Mouse (Mus musculus): ENCODE measurements around the gene Gm4791.

Gene Gm4791

GRCm38 (mm10) chr9:46998338-46998791, at the start of gene Gm4791:
Gm4791 (plus strand) TSS chr9:46998741.
- DNase-seq (ENCODE audit: low spot score) = no peak

DNA sequence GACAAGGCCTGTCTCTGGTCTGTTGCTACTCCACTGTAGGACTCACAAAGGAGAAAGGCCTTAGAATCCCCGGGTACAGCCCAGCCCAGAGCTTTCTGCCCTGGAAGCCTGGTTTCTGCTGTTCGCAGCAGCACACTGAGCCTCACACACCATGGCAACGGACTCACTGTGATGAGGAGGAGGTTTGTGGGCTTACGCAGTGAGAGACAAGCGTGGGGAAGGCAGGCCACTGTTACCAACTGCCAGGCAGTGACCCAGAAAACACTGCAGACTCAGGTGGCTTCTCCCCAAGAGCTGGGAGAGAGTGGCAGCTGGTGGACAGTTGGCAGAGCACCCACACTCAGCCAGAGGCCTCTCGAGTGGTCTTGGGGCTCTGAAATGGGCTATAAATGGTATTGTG, 42.3 kb upstream of the Gm4791 start:
- no peak for DNase-seq (ENCODE audit: low spot score)

- DNase-seq (ENCODE audit: low spot score) = no peak
These were observed 41.1 kb upstream of the Gm4791 start for GRCm38 (mm10) chr9:46957420-46957950.

DNA sequence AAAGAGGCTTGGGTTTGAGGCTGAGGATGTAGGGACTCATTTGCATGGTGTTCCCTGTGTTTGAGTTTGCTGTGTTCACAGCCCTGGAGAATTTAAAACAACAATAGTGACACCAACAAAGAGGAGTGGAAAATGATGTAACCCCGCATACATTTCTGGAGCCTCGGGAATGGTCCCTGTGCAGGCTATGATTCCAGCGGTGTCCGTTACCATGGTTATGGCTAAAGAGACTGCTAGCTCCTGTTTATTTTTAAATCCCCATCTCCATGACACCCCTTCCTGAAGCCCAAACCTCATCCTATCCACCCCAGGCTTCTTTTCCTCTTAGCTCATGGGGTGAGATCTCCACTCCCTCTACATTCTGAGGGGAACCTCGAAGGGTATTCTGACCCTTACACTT, 32.5 kb upstream of the Gm4791 start:
- DNase-seq (ENCODE audit: low spot score) = no peak

DNA sequence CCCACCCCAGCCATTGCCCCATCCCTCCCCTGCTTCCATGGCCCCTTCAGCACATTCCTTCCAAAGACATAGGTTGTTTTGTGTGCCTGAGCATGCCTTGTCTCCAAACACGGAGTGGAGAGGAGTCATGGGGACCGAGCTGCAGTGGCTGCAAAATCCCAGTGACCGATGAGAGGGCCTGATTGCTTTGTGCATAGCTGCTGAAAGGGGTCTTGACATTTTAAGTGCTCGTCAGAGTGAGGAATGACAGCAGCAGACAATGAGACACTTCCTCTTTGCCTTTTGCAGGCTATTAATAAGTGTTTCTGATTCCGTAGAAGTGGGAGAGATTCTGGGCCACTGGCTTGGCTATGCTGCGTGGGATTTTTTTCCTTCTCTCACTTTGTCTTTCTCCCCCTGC, 29.6 kb upstream of the Gm4791 start:
- no peak for DNase-seq (ENCODE audit: low spot score)

- DNase-seq (ENCODE audit: low spot score) = no peak
These were observed 29.1 kb upstream of the Gm4791 start for GRCm38 (mm10) chr9:46969406-46969805.

GRCm38 (mm10) chr9:46978806-46979205, 19.7 kb upstream of the Gm4791 start:
- DNase-seq (ENCODE audit: low spot score) = no peak

DNA sequence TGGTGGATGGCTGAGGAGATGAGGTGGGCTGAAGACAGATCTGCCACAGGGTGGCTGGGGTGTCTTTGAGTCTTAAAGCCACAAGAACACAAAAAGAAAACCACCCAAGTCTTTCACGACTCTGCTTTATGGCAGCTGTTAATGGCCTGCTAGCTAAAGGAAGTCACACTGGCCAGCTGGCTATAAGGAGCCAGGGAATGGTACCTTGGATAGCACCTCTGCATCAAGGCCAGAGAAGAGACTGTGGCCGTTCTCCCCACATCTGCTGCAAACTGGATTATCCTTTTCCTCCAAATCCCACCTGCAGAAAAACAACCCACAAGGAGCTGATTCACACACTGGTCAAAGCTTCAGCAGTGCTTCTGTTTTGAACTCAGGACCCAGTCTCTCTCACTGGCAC, 18.4 kb upstream of the Gm4791 start:
- no peak for DNase-seq (ENCODE audit: low spot score)

DNA sequence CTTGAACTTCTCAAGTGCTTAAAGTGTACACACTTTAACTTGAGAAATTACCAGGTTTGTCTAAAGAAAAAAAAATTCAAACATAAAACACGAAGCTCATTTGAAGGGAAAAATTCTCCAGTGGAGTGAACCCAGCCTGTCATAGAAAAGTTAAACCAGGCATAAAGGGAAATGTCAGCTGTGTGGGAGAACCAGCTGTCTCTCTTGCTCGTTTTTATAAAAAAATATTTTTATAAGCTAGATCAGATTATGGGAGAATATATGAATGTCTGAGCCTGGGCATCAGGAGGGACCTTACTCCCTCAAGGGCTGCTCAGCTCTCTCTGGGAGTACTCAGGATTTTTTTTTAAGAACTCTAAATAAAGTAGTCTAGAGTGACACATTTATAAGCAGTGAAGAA, 15.1 kb upstream of the Gm4791 start:
- DNase-seq (ENCODE audit: low spot score) = no peak

GRCm38 (mm10) chr9:47041569-47041968, 43.0 kb downstream of the Gm4791 start:
- DNase-seq (ENCODE audit: low spot score) = no peak
